Mouse (Mus musculus) myocyte (in vitro differentiated cells): ENCODE measurements around the gene Gm26920. TPM values are rescaled to one million over a fixed set of nuclear protein-coding genes. Genes with fewer than 3 reads are reported as not detected.
"Not testable (repeated sequence)": the region's sequence is repeated elsewhere in the genome, so short reads cannot be mapped to it uniquely, and the experiment has no call there.

Experiments
- H3K27me3 ChIP-seq: one replicate; pipeline ENCODE4 v1.6.1; 2011; ENCODE audit not compliant: control insufficient read depth, insufficient read depth, insufficient read length
- H3K36me3 ChIP-seq: one replicate; pipeline ENCODE4 v1.6.1; 2011; ENCODE audit not compliant: control insufficient read depth, insufficient read depth
- H3K4me2 ChIP-seq: one replicate; pipeline ENCODE4 v1.6.1; 2011; ENCODE audit warnings: low read depth, control low read depth
- H3K4me3 ChIP-seq: one replicate; pipeline ENCODE4 v1.5.1; 2011; ENCODE audit warnings: mild to moderate bottlenecking, control low read depth, moderate library complexity
- H3K79me2 ChIP-seq: one replicate; pipeline ENCODE4 v1.6.1; 2011; ENCODE audit not compliant: control insufficient read depth, insufficient read depth
- H3ac ChIP-seq: one replicate; pipeline ENCODE4 v1.6.1; 2011; ENCODE audit not compliant: control insufficient read depth, insufficient read length
- CEBPB ChIP-seq: IDR thresholded peaks from 2 replicates; pipeline ENCODE4 v1.6.1; 2011; ENCODE audit warnings: mild to moderate bottlenecking, moderate library complexity; ENCODE audit not compliant: poor library complexity, insufficient read depth, severe bottlenecking
- E2F4 ChIP-seq: IDR thresholded peaks from one replicate; pipeline ENCODE4 v1.6.1; 2011; ENCODE audit warnings: mild to moderate bottlenecking, control low read depth, moderate library complexity; ENCODE audit not compliant: insufficient read depth
- MAX ChIP-seq: IDR thresholded peaks from one replicate; pipeline ENCODE4 v1.6.1; 2011; ENCODE audit warnings: low read depth, mild to moderate bottlenecking, control low read depth
- MYOD1 ChIP-seq, 3 experiments: IDR thresholded peaks; one replicate each; pipeline ENCODE4 v1.6.1; 2011; ENCODE audit warnings: control low read depth in 2 of 3, low read depth in 2 of 3, mild to moderate bottlenecking in 2 of 3, moderate library complexity in 1 of 3; ENCODE audit not compliant: insufficient read length in 2 of 3, control insufficient read depth in 1 of 3
- MYOG ChIP-seq, 3 experiments: IDR thresholded peaks; one replicate each; pipeline ENCODE4 v1.6.1; 2011; ENCODE audit warnings: control low read depth in 2 of 3, low read depth in 2 of 3, mild to moderate bottlenecking in 2 of 3; ENCODE audit not compliant: insufficient read length in 2 of 3, control insufficient read depth in 1 of 3, insufficient read depth in 1 of 3
- POLR2A ChIP-seq: IDR thresholded peaks from one replicate; pipeline ENCODE4 v1.6.1; 2011; ENCODE audit warnings: low read depth, mild to moderate bottlenecking, control low read depth, moderate library complexity; ENCODE audit not compliant: insufficient read length
- POLR2AphosphoS2 ChIP-seq: IDR thresholded peaks from one replicate; pipeline ENCODE4 v1.6.1; 2011; ENCODE audit warnings: low read depth, control low read depth; ENCODE audit not compliant: insufficient read length
- REST ChIP-seq: IDR thresholded peaks from one replicate; pipeline ENCODE4 v1.6.1; 2011; ENCODE audit warnings: mild to moderate bottlenecking, control low read depth, moderate library complexity; ENCODE audit not compliant: insufficient read depth, insufficient read length
- SRF ChIP-seq: IDR thresholded peaks from one replicate; pipeline ENCODE4 v1.6.1; 2011; ENCODE audit warnings: low read depth; ENCODE audit not compliant: control insufficient read depth, insufficient read length
- TCF12 ChIP-seq: IDR thresholded peaks from one replicate; pipeline ENCODE4 v1.6.1; 2011; ENCODE audit warnings: mild to moderate bottlenecking, control low read depth; ENCODE audit not compliant: poor library complexity, insufficient read depth, severe bottlenecking
- TCF3 ChIP-seq: IDR thresholded peaks from one replicate; pipeline ENCODE4 v1.6.1; 2011; ENCODE audit warnings: low read depth, control low read depth; ENCODE audit not compliant: insufficient read length
- USF1 ChIP-seq: IDR thresholded peaks from one replicate; pipeline ENCODE4 v1.6.1; 2011; ENCODE audit warnings: low read depth, mild to moderate bottlenecking, control low read depth, moderate library complexity
- polyA plus RNA-seq: library from polyadenylated mRNA; unstranded; fragments of >200 nt; fragmentation: generic; extraction: Trizol; gene quantifications from one replicate; pipeline ENCODE4 v1.2.1, GENCODE M21; 2012; ENCODE audit warnings: missing spikeins

The Gm26920 gene
- polyA plus RNA-seq, 1 experiment = 0.32 TPM

DNA sequence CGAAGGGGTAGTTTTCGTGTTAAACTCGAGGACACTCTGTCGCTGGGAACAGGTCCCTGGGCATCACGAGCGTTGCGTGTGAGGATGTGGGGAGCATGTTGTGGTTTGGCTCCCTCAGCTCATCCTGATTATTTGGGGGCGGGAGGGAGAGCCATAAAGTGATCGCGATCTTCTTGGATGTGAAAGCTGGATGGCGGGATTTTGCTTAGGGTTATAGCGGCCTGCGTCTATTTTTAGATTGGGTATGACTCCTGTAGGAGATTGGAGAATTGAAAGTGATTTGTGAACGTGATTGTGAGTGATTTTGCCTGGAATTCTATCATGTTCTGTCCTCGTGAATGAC lies 31.9 kb upstream of the Gm26920 start:
- peak overlapping the region; percentile 43 for H3ac ChIP-seq
- H3K36me3 ChIP-seq = no peaks in the 10 kb centered on the region
- TF ChIP-seq POLR2A = no peak
- no peak for TF ChIP-seq MYOG (IDR thresholded peaks at IDR 0.05; ENCODE audit: control insufficient read depth in 1 of 3, insufficient read depth in 1 of 3, insufficient read length in 2 of 3, low read depth in 2 of 3)
- no peak for TF ChIP-seq MYOD1 (IDR thresholded peaks at IDR 0.05; ENCODE audit: control insufficient read depth in 1 of 3, insufficient read length in 2 of 3, low read depth in 2 of 3)
- no peak for TF ChIP-seq REST
- no peak for TF ChIP-seq E2F4
- no peak for TF ChIP-seq USF1
- TF ChIP-seq TCF3 = no peak
- no peak for TF ChIP-seq MAX
- TF ChIP-seq CEBPB = no peak
- H3K79me2 ChIP-seq = peaks cover 20% of the 10 kb centered on the region
- H3K4me3 ChIP-seq = peak overlapping the region; percentile 75
- peak overlapping the region; percentile 77 for H3K4me2 ChIP-seq
- no peaks in the 10 kb centered on the region for H3K27me3 ChIP-seq

DNA sequence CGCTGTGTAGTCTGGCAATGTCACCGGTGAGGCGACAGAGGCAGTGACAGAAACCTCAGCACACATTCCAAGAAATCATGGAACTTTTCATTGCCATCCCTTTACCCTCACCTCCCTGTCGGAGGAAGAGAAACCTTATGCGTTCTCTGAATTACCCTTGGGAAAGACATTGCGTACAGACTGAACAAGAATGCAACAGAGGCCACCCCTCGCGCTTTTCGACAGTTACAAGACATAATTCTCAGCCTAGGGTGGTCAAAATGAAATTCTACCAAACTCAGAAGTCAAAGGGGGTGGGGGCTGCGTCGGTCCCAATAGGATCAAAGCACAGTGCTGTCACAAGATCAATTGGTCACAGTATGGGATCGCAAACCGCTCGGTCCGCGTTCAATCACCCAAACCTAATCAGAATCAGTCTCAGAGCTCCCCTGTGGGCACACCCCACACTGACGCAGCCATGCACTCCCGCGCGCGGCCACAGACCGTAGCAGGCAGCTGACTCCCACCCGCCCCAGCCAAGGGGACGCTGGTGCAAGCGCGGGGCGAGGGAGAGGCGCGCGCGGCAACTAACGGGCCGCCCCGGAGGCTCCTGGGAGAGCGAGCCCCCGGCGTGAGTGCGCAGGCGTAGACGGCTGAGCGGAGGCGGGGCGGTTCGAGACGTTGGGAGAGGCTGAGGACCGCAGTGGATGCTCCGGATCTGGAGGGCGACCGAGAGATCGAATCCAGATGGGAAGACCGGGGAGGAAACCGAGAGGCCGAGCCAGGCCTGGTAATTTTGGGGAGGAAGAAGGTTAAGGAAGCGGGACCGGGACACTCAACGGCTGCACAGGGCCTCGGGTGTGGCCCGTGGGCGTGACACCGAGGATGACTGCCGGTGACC lies 31.3 kb upstream of the Gm26920 start, which contains the start of gene Zfp382:
Gene Zfp382 (plus strand): TSS at position 635 of the 880 bp plus-strand sequence.
- Histone ChIP-seq H3K4me2 (peak within 1 kb of the TSS; percentile 77), H3ac (peak within 1 kb of the TSS; percentile 43), H3K4me3 (peak within 1 kb of the TSS; percentile 75), H3K36me3 (no peaks in the 10 kb centered on the region), H3K27me3 (no peaks in the 10 kb centered on the region), H3K79me2 (peaks cover 20% of the 10 kb centered on the region)
- peak; percentile 91 for TF ChIP-seq POLR2AphosphoS2
- TF ChIP-seq MYOG (IDR thresholded peaks at IDR 0.05; ENCODE audit: control insufficient read depth in 1 of 3, insufficient read depth in 1 of 3, insufficient read length in 2 of 3, low read depth in 2 of 3) = peak in 1 of 3 experiments; percentile 24
- TF ChIP-seq TCF3 = no peak
- peak in 2 of 3 experiments; percentile 17 to 45 for TF ChIP-seq MYOD1 (IDR thresholded peaks at IDR 0.05; ENCODE audit: control insufficient read depth in 1 of 3, insufficient read length in 2 of 3, low read depth in 2 of 3)
- no peak for TF ChIP-seq TCF12
- TF ChIP-seq POLR2A = peak; percentile 96
- TF ChIP-seq REST = no peak

DNA sequence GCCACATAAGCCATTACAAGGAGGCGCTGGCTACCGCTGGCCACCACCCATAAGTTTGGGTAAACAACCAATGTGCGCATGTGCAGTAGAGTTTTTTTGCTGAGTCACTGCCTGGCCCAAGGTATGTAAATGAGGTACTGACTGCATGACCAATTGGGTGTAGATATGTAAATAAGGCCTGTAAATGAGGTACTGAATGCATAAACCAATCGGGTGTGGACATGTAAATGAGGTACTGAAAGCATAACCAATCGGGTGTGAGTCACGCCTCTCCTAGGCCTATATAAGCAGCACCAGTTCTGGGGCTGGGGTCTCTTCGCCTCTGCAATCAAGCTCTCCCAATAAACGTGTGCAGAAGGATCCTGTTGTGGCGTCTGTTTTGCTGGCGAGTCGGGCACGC lies 27.7 kb upstream of the Gm26920 start:
- H3K4me2 ChIP-seq, H3K27me3 ChIP-seq, H3K4me3 ChIP-seq, H3ac ChIP-seq, H3K79me2 ChIP-seq, H3K36me3 ChIP-seq: not testable (repeated sequence)

GRCm38 (mm10) chr7:30116076-30116475 lies 25.9 kb upstream of the Gm26920 start:
- TF ChIP-seq TCF12 = no peak
- no peak for TF ChIP-seq MYOG (IDR thresholded peaks at IDR 0.05; ENCODE audit: control insufficient read depth in 1 of 3, insufficient read depth in 1 of 3, insufficient read length in 2 of 3, low read depth in 2 of 3)
- no peak for TF ChIP-seq USF1
- TF ChIP-seq REST = no peak
- TF ChIP-seq MAX = no peak
- no peak for TF ChIP-seq TCF3
- no peak for TF ChIP-seq POLR2A
- Histone ChIP-seq H3ac (no peak overlapping the region), H3K4me3 (no peak overlapping the region), H3K36me3 (no peaks in the 10 kb centered on the region), H3K4me2 (no peak overlapping the region), H3K27me3 (no peaks in the 10 kb centered on the region), H3K79me2 (no peaks in the 10 kb centered on the region)

GRCm38 (mm10) chr7:30099297-30099696 lies 9.1 kb upstream of the Gm26920 start:
- H3K4me2 ChIP-seq = no peak overlapping the region
- H3K4me3 ChIP-seq = no peak overlapping the region
- H3K79me2 ChIP-seq = peaks cover 58% of the 10 kb centered on the region
- peaks cover 39% of the 10 kb centered on the region for H3K36me3 ChIP-seq
- H3ac ChIP-seq = no peak overlapping the region
- no peak for TF ChIP-seq CEBPB
- TF ChIP-seq POLR2A = no peak
- TF ChIP-seq SRF = no peak
- no peak for TF ChIP-seq MYOD1 (IDR thresholded peaks at IDR 0.05; ENCODE audit: control insufficient read depth in 1 of 3, insufficient read length in 2 of 3, low read depth in 2 of 3)
- no peak for TF ChIP-seq USF1
- H3K27me3 ChIP-seq = no peaks in the 10 kb centered on the region
